Mouse (Mus musculus): ENCODE results near the gene Myo18a. TPM values are rescaled to one million over a fixed set of nuclear protein-coding genes. Genes with fewer than 3 reads are reported as not detected.
"Not testable (repeated sequence)": the region's sequence is repeated elsewhere in the genome, so short reads cannot be mapped to it uniquely, and the experiment has no call there.

Myo18a gene
- polyA plus RNA-seq, 1 experiment from 2014 or later, result 31.2 TPM

DNA sequence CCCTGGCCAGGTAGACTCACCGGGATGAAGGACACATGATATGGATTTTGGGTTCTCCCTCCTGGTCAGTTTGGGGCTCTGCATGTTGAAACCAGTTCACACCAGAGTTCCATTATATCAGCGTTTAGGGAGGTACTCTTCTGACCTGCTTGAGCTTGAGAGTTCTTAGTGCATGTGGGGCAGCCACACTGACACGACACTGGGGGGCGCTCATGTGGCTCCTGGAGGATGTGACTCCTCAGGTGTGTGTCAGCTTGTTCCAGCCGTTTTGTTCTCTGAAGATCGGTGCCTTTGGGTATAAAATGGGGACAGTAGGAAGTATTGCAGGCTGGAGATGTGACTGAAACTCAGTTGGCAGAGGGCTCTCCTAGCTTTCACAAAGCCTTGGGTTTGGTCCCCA, 19.1 kb upstream of the Myo18a start:
- Histone ChIP-seq H3K9me3 (ENCODE audit: control insufficient read depth, low read length) (no peaks in the 10 kb centered on the region), H3K9ac (ENCODE audit: low read depth, low read length) (no peak overlapping the region), H3K4me1 (ENCODE audit: control insufficient read depth, insufficient read depth, low read length) (no peaks in the 10 kb centered on the region), H3K27ac (ENCODE audit: low read length) (no peak overlapping the region), H3K27me3 (replicated peaks; ENCODE audit: control insufficient read depth, insufficient read depth, low read length) (no peaks in the 10 kb centered on the region), H3K36me3 (ENCODE audit: control insufficient read depth, insufficient read depth, low read length) (no peaks in the 10 kb centered on the region), H3K4me2 (ENCODE audit: low read depth, low read length) (no peak overlapping the region), H3K4me3 (ENCODE audit: low read length) (no peak overlapping the region)
- no peak for ATAC-seq
- WGBS, result 32% methylated on average over 6 of the region's 6 CpGs

DNA sequence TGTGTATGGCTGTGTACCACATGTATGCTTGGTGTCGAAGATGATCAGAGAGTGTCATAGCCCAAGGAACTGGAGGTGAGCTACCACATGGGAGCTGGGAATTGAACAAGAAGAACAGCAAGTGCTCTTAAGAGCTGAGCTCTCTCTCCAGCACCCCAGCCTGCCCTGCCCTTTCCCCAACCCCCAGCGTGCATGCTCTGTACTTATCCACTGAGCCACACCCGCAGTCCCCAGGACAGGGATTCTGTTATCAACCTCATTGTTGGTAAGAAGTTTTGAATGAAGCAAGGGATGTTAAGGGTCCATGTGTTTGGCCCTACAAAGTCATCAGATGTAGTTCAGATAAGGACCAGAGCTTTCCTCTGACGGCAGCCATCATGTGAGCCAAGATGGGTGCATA, 16.4 kb upstream of the Myo18a start:
- ATAC-seq, result no peak
- no peak overlapping the region for H3K4me3 ChIP-seq (ENCODE audit: low read length)
- H3K9ac ChIP-seq (ENCODE audit: low read depth, low read length), result no peak overlapping the region
- no peak overlapping the region for H3K4me2 ChIP-seq (ENCODE audit: low read depth, low read length)
- WGBS, result 82% methylated on average over 4 of the region's 4 CpGs
- no peaks in the 10 kb centered on the region for H3K9me3 ChIP-seq (ENCODE audit: control insufficient read depth, low read length)
- no peaks in the 10 kb centered on the region for H3K36me3 ChIP-seq (ENCODE audit: control insufficient read depth, insufficient read depth, low read length)
- no peaks in the 10 kb centered on the region for H3K27me3 ChIP-seq (replicated peaks; ENCODE audit: control insufficient read depth, insufficient read depth, low read length)
- no peaks in the 10 kb centered on the region for H3K4me1 ChIP-seq (ENCODE audit: control insufficient read depth, insufficient read depth, low read length)
- H3K27ac ChIP-seq (ENCODE audit: low read length), result no peak overlapping the region

DNA sequence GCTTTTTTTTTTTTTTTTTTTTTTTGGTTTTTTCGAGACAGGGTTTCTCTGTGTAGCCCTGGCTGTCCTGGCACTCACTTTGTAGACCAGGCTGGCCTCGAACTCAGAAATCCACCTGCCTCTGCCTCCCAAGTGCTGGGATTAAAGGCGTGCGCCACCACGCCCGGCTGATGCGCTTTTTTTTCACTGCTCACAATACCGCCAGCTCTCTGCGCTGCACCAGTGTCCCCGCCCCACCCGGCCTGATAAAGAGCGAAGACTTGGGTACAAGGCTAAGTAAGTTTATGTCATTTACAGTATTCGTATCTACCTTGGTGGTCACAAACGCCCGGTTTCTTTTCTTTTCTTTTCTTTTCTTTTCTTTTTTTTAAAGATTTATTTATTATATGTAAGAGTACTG, 15.9 kb upstream of the Myo18a start:
- H3K4me1 ChIP-seq (ENCODE audit: control insufficient read depth, insufficient read depth, low read length); H3K4me2 ChIP-seq (ENCODE audit: low read depth, low read length); H3K27me3 ChIP-seq (replicated peaks; ENCODE audit: control insufficient read depth, insufficient read depth, low read length); H3K4me3 ChIP-seq (ENCODE audit: low read length); H3K36me3 ChIP-seq (ENCODE audit: control insufficient read depth, insufficient read depth, low read length); ATAC-seq; H3K9ac ChIP-seq (ENCODE audit: low read depth, low read length); H3K27ac ChIP-seq (ENCODE audit: low read length); H3K9me3 ChIP-seq (ENCODE audit: control insufficient read depth, low read length): not testable (repeated sequence)
- WGBS, result 95% methylated on average over 13 of the region's 15 CpGs

DNA sequence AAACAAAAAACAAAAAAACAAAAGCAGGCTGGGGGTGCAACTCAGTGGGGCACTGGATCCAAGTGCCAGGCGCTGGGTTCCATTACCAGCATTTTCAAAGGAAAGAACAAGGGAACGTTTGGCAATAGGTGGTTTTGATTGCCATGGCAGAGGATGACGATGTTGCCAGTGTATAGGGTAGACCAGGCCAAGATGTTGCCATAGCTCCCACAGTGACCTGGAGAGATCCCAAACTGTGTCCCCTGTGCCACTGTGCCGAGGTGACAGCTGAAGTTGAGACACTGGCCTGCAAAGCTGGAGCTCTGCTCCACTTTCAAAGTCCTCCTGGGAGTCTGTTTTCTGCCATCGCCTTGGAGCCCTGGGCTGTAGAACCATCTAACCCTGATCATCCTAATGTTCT, 14.1 kb upstream of the Myo18a start:
- Histone ChIP-seq H3K4me3 (ENCODE audit: low read length) (no peak overlapping the region), H3K36me3 (ENCODE audit: control insufficient read depth, insufficient read depth, low read length) (no peaks in the 10 kb centered on the region), H3K27ac (ENCODE audit: low read length) (no peak overlapping the region), H3K9ac (ENCODE audit: low read depth, low read length) (no peak overlapping the region), H3K4me2 (ENCODE audit: low read depth, low read length) (no peak overlapping the region), H3K27me3 (replicated peaks; ENCODE audit: control insufficient read depth, insufficient read depth, low read length) (no peaks in the 10 kb centered on the region), H3K4me1 (ENCODE audit: control insufficient read depth, insufficient read depth, low read length) (no peaks in the 10 kb centered on the region), H3K9me3 (ENCODE audit: control insufficient read depth, low read length) (no peaks in the 10 kb centered on the region)
- no peak for ATAC-seq
- WGBS, result 85% methylated on average over 5 of the region's 5 CpGs

DNA sequence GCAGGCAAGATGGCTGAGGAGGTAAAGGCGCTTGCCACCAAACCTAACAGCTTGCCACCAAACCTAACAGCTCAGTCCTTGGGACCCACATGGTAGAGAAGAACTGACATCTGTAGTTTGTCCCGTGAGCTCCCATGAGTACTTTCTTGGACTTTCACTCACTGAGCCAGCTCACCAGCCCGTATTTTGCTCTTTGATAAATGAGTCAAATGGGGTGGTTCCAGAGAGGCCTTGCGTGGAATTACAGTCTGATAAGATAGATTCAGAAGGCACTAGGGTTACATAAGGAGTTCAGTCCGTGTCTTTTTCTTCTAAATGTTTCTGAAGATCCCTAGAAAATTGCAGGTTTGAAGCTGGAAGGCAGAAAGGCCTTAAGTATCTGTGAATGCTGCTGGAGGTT, 10.5 kb upstream of the Myo18a start:
- Histone ChIP-seq H3K9me3 (ENCODE audit: control insufficient read depth, low read length) (no peaks in the 10 kb centered on the region), H3K4me2 (ENCODE audit: low read depth, low read length) (no peak overlapping the region), H3K36me3 (ENCODE audit: control insufficient read depth, insufficient read depth, low read length) (no peaks in the 10 kb centered on the region), H3K27ac (ENCODE audit: low read length) (no peak overlapping the region), H3K4me1 (ENCODE audit: control insufficient read depth, insufficient read depth, low read length) (no peaks in the 10 kb centered on the region), H3K9ac (ENCODE audit: low read depth, low read length) (no peak overlapping the region), H3K4me3 (ENCODE audit: low read length) (no peak overlapping the region), H3K27me3 (replicated peaks; ENCODE audit: control insufficient read depth, insufficient read depth, low read length) (no peaks in the 10 kb centered on the region)
- ATAC-seq, result peak; percentile 38; the same call in 1 of the 2 replicates
- WGBS, result 58% methylated on average over 5 of the region's 5 CpGs

DNA sequence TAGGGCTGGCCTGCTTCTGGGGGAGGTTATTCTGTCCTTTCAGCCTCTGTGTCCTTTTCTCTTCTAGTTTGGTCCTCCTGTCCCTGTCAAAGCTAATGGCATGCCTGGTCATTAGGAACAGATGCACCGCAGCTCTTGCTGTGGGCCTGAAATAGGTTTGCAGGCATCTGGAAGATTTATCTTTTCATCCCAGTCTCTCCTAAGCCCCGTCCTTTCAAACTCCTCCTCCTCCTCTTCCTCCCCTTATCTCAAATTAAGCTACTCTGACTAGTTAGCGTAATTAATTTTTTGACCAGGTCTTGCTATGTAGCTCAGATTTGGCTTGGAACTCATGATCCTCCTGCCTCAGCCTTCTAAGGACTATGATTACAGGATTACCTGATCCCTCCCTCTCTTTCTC, 9.6 kb upstream of the Myo18a start:
- H3K4me2 ChIP-seq (ENCODE audit: low read depth, low read length), result no peak overlapping the region
- H3K9ac ChIP-seq (ENCODE audit: low read depth, low read length), result no peak overlapping the region
- H3K36me3 ChIP-seq (ENCODE audit: control insufficient read depth, insufficient read depth, low read length), result no peaks in the 10 kb centered on the region
- no peak overlapping the region for H3K4me3 ChIP-seq (ENCODE audit: low read length)
- H3K4me1 ChIP-seq (ENCODE audit: control insufficient read depth, insufficient read depth, low read length), result no peaks in the 10 kb centered on the region
- H3K27ac ChIP-seq (ENCODE audit: low read length), result no peak overlapping the region
- no peaks in the 10 kb centered on the region for H3K27me3 ChIP-seq (replicated peaks; ENCODE audit: control insufficient read depth, insufficient read depth, low read length)
- no peak for ATAC-seq
- 68% methylated on average over 3 of the region's 3 CpGs for WGBS
- H3K9me3 ChIP-seq (ENCODE audit: control insufficient read depth, low read length), result no peaks in the 10 kb centered on the region

DNA sequence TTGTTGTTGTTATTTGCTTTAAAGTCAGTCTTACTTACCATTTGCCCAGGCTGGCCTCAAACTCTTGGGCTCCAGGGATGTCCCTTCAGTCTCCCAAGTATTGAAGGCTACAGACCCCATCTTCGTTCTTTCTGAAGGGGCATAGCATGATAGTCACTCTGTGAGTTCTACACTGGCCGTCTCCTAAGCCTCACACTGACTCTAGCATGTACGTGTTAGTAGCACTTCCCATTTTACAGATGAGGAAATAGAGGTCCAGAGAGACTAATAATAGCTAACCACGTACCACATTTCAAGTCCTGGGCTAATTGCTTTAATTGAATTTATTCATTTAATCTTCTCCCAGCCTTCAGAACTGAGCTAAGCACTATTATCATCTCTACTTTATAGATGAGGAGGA, 3.0 kb upstream of the Myo18a start:
- H3K27me3 ChIP-seq (replicated peaks; ENCODE audit: control insufficient read depth, insufficient read depth, low read length), result no peaks in the 10 kb centered on the region
- H3K4me2 ChIP-seq (ENCODE audit: low read depth, low read length), result no peak overlapping the region
- H3K36me3 ChIP-seq (ENCODE audit: control insufficient read depth, insufficient read depth, low read length), result no peaks in the 10 kb centered on the region
- WGBS, result 88% methylated on average over 4 of the region's 4 CpGs
- H3K27ac ChIP-seq (ENCODE audit: low read length), result no peak overlapping the region
- H3K9me3 ChIP-seq (ENCODE audit: control insufficient read depth, low read length), result no peaks in the 10 kb centered on the region
- H3K9ac ChIP-seq (ENCODE audit: low read depth, low read length), result no peak overlapping the region
- no peak for ATAC-seq
- H3K4me3 ChIP-seq (ENCODE audit: low read length), result no peak overlapping the region
- peaks cover 18% of the 10 kb centered on the region for H3K4me1 ChIP-seq (ENCODE audit: control insufficient read depth, insufficient read depth, low read length)

DNA sequence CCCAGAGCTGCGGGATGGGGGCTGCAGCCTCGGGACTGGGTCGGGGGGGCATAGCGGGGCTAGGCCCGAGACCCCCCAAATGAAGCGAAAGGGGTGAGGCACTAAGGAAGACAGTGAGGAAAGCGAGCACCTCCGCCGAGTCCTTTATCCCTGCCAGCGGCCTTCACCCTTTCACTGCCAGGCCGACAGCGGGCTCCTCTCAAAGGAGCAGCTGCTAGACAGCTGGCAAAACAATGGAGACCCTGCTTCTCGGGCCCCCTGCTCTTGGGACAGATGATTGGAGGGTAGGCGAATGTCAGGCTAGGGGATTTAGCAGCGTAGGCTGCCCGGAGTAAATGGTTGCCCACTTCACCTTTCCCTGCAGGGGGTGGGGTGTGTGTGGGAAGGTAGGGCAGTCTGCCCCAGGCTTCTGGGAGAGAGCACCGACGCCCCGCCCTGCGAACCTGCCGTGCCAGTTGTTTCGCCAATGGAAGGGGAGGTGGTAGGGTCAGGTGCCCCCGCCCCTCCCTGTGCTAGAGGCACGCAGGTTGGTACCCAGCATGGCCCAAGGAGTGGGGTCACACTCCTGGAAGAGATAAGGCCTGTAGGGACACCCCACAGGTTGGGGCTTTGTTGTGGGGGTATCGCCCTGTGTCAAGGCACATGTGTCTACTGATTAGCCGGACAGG, 761 bp downstream of the Myo18a start:
- peak overlapping the region; percentile 85 for H3K4me3 ChIP-seq (ENCODE audit: low read length)
- H3K4me2 ChIP-seq (ENCODE audit: low read depth, low read length), result peak overlapping the region; percentile 86
- no peaks in the 10 kb centered on the region for H3K9me3 ChIP-seq (ENCODE audit: control insufficient read depth, low read length)
- WGBS, result 4% methylated on average over 25 of the region's 26 CpGs
- H3K36me3 ChIP-seq (ENCODE audit: control insufficient read depth, insufficient read depth, low read length), result no peaks in the 10 kb centered on the region
- H3K4me1 ChIP-seq (ENCODE audit: control insufficient read depth, insufficient read depth, low read length), result peaks cover 37% of the 10 kb centered on the region
- peak overlapping the region; percentile 95 for H3K9ac ChIP-seq (ENCODE audit: low read depth, low read length)
- H3K27ac ChIP-seq (ENCODE audit: low read length), result peak overlapping the region; percentile 88
- ATAC-seq, result peak; percentile 57
- H3K27me3 ChIP-seq (replicated peaks; ENCODE audit: control insufficient read depth, insufficient read depth, low read length), result no peaks in the 10 kb centered on the region

DNA sequence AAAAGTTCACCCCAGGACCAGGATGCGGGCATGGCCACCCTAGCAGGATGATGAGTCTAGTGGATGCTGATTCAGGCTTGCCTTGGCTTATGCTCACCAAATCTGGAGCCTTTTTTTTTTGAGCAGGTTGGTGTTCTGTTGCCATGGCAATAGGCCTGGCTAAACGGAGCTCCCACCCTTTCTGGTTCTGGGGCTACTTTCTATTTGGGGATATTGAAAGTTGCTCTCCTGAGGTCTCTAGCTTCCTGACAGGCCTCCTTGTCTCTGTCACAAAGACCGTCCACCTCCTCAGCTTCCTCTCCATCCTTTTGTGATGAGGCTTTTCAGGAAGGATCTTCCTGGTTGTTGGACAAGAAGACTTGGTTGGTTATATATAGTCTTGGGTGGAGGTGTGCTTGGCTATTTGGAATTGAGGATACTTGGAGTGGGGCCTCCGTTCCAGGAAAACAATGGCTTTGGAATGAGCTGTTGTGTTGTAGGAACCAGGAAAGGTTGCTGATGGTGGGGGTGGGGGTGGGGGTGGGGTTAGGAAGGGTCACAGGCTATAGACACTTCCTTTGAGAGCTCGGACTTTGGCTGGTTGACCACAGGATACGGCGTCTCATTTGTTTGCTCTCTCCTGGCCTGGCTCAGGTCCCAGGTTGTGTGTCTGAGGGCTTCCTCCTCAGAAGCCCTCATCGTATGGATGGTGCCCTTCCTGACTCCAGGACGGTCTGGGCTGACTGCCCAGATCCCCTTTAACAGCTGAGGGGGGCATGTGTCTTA, 1.8 kb downstream of the Myo18a start:
- no peak for ATAC-seq
- no peaks in the 10 kb centered on the region for H3K9me3 ChIP-seq (ENCODE audit: control insufficient read depth, low read length)
- peaks cover 40% of the 10 kb centered on the region for H3K4me1 ChIP-seq (ENCODE audit: control insufficient read depth, insufficient read depth, low read length)
- peak overlapping the region; percentile 85; the same call in 1 of the 2 replicates for H3K4me3 ChIP-seq (ENCODE audit: low read length)
- H3K27ac ChIP-seq (ENCODE audit: low read length), result peak overlapping the region; percentile 91
- H3K4me2 ChIP-seq (ENCODE audit: low read depth, low read length), result peak overlapping the region; percentile 86
- no peaks in the 10 kb centered on the region for H3K27me3 ChIP-seq (replicated peaks; ENCODE audit: control insufficient read depth, insufficient read depth, low read length)
- H3K9ac ChIP-seq (ENCODE audit: low read depth, low read length), result peak overlapping the region; percentile 95
- H3K36me3 ChIP-seq (ENCODE audit: control insufficient read depth, insufficient read depth, low read length), result no peaks in the 10 kb centered on the region
- WGBS, result 51% methylated on average over 9 of the region's 9 CpGs

Data from intestine, embryonic 16.5 days (tissue).